Mouse (Mus musculus): ENCODE results near the gene Wrap73.

Wrap73 gene

GRCm38 (mm10) chr4:154142211-154143040, at the start of gene Wrap73:
Gene Wrap73 (plus strand): TSS chr4:154142372.
- peak; percentile 99 for DNase-seq

DNA sequence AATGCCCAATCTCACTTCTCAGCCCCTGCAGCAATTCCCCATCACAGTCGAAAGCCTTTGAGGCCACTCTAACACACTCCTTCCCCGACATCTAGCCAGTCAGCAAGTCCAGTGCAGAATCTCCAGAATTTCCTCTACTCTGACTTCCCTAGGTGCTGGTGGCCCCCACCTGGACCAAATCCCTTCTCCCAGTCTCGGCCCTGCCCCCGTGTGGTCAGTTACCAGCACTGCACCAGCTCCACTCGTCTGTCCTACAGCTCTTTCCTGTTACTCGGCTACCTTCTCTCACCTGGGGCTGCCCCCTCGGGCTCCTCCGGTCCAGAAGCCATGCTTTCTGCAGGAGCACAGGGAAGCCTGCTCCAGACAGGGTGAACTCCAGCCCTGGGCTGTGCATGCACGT, 49.0 kb upstream of the Wrap73 start:
- DNase-seq, result no peak

GRCm38 (mm10) chr4:154096111-154096510, 46.1 kb upstream of the Wrap73 start:
- DNase-seq, result no peak

GRCm38 (mm10) chr4:154099361-154099760, 42.8 kb upstream of the Wrap73 start:
- DNase-seq, result no peak

- DNase-seq, result no peak
Observed at GRCm38 (mm10) chr4:154103386-154103785, 38.8 kb upstream of the Wrap73 start.

DNA sequence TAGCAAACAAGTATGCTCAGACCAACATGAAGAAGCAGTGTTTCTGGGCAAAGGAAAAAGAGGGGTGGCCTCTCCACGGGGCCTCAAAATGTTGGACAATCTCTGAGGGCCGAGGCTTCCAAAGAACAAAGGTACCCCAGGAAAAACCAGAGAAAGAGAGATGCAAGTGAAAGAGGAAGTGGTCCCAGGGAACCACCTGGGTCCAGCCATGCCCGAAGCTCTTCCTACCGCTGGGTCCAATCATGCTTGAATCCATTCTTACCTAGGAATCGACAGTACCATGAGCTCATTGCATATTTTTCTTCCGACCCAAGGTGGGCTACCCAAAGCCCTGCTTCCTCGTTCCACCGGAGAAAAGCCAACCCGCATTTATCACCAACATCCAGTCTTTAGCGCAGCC, 38.3 kb upstream of the Wrap73 start:
- DNase-seq, result no peak

- no peak for DNase-seq
Observed at GRCm38 (mm10) chr4:154105381-154106001, 36.7 kb upstream of the Wrap73 start.

- no peak for DNase-seq
Observed at GRCm38 (mm10) chr4:154106497-154107061, 35.6 kb upstream of the Wrap73 start.

DNA sequence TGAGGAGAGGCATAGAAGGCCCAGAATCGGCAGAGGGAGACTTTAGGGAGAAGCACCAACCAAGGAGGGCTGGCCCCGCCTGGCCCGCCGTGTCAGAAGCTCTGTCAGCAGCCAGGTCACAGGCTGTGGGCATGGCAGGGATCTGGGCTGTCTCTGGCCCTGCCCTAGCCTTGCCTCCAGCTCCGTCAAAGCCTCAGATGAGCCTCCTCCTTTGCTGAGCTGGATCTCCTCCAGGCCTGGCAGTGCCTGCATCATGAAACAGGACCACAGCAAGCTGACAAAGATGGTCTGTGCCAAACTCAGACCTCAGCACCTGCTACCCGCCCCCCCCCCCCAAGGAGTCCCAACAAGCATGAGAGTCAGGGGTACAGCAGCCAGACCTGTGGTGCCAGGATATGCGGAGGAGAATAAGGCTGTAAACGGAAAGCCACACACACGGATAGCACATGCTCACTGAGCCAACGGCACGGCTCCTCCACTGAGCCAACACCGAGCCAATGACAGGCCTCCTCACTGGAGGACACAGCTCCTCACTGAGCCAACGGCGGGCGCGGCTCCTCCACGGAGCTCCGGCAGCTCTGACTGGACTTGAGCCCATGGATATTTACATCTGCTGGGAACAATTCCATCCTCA, 32.8 kb upstream of the Wrap73 start:
- DNase-seq, result no peak

- no peak for DNase-seq
Observed at GRCm38 (mm10) chr4:154109850-154110243, 32.3 kb upstream of the Wrap73 start.

DNA sequence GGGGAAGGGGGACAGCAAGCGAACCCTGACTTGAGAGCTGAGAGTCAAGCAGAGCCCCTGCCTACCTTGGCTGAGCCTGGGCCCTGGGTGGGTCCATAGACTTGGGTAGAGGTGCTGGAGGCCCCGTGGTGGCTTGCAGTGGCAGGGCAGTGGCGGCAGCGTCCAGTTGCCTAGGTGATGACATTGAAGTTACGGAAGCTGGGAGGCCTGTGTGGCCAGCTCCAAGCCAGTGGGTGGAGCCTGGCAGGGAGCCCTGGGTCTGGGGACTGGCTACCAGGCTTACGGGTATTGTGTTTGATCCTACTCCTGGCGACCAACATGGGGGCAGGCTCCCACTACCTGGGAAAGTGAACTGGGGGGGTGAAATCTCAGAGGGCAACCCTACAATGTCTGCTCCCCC, 25.8 kb upstream of the Wrap73 start:
- no peak for DNase-seq

DNA sequence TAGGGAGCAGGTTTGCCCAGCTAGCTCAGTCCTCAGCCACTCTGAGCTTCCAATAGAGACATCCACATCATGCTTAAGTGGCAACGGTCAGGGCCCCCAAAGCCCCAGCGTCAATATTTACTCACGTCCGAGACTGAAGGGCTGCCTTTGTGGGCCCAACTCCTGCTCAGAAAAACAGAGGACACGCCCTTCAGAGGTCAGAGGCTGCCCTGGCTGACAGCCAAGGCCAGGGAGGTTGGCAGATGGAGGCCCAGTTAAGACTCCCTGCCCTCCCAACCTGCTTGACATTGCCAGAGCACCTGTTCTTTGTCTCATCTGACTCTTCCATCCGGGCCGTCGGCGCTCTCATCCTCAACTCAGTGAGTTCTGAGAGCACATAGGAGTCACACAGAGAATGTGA, 23.4 kb upstream of the Wrap73 start:
- no peak for DNase-seq

- DNase-seq, result no peak
Observed at GRCm38 (mm10) chr4:154119208-154119607, 23.0 kb upstream of the Wrap73 start.

DNA sequence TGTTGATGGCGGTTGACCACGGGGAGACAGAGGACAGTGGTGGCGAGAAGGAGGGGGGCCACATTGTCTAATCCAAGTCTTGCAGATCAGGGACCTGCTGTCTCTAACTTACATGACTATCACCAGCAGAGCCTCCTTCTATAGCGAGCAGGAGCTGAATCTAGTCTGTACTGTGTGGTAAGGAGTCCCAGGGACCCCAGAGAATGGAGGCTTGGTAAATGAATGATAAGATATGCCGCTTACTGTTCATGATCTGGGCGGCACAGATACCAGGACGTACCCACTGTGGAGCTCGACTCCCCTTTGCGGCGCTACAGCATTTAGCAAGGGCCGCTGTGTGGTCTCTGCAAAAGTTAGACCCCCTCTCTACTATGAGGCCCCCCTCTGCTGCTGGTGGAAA, 20.4 kb upstream of the Wrap73 start:
- DNase-seq, result no peak

GRCm38 (mm10) chr4:154122374-154122773, 19.8 kb upstream of the Wrap73 start:
- DNase-seq, result no peak

DNA sequence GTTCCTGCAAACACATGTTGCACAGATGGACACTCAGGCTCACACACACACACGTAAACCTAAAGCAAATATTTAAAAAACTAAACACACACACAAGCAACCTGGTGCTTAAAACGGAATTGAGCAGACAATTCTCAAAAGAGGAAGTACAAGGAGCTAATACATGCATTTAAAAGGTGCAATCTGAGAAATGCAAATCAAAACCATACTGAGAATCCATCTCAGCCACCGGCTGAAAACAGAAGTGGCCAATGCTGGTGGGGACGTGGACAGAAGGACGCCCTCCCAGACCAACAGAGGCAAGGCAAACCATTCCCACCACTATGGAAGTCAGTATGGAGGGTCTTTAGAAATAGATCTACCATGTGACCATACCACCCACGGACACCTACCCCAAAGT, 18.6 kb upstream of the Wrap73 start:
- no peak for DNase-seq

DNA sequence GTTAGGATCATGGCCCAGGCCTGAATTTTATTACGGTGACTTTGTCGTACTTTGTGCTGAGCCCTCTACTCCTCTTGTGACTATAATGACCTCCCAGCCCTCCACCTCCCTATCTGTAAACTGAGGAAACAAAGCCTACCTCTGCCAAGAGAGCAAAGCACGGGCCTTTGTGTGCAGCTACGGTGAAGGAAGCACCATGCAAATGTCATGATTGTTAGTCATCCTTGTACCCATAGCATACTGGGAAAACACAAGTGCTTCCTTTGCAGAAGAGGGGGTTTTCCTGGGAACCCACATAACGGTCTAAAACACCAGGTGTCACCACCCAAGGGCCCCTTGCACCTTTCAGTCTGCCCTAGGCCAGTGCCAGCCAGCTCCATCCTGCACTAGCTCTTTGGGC, 17.0 kb upstream of the Wrap73 start:
- no peak for DNase-seq

DNA sequence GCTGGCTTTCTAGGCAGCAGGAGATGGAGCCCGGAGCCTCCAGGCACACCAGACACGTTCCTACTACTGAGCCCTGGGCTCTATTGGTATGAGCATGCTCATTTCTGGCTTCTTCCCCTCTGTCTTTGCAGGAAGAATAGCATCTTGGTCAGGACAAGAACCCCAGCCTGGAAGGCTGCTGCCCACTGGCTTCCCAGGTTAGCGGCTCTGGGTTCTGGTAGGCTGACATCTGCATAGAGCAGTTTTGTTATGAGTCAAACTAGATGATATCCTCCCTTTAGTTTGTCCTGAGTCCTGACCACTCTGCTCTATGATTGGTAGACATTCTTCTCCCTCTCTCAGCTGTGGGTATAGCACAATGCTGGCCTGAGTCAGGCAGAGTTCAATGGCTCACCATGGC, 14.9 kb upstream of the Wrap73 start:
- no peak for DNase-seq

DNA sequence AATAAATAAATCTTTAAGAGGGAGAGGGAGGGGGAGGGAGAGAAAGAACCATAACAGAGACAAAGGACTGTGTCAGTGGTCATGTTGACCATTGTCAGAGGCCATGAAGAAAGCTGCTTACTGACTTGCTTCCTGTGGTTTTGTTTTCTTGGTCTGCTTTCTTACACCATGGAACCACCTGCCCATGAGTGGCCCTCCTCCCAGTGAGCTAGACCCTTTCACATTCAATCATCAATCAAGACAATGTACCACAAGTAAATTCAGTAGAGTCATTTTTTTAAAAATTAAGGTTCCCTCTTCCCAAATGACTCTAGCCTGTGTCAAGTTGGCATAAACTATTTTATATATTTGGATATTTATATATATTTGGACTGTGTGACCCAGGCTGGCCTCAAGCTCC, 12.2 kb upstream of the Wrap73 start:
- DNase-seq, result no peak

- DNase-seq, result no peak
Observed at GRCm38 (mm10) chr4:154131894-154132293, 10.3 kb upstream of the Wrap73 start.

GRCm38 (mm10) chr4:154134803-154135202, 7.4 kb upstream of the Wrap73 start:
- DNase-seq, result no peak

- DNase-seq, result no peak
Observed at GRCm38 (mm10) chr4:154137139-154137538, 5.0 kb upstream of the Wrap73 start.

- DNase-seq, result no peak
Observed at GRCm38 (mm10) chr4:154139671-154140181, 2.4 kb upstream of the Wrap73 start.

DNA sequence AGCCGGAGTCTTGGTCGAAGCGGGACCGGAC, 2.2 kb upstream of the Wrap73 start, which contains the start of gene Trp73:
Gene Trp73, minus strand, starts transcription at position 27 of the 31 bp plus-strand sequence.
- no peak for DNase-seq

Measured in heart, adult 11 months (tissue).